Mouse (Mus musculus) forebrain, embryonic 13.5 days (tissue): ENCODE results near the gene Dzip1. TPM values are rescaled to one million over a fixed set of nuclear protein-coding genes. Genes with fewer than 3 reads are reported as not detected.

Source experiments
- ATAC-seq: fragments of 200-750 bp; cut with Nextera tagmentation; 2 replicates; pipeline ENCODE4 v1.8.0; 2017
- H3K27ac ChIP-seq: fragments of 300-500 bp; sonication (generic); 2 replicates; pipeline ENCODE4 v1.5.1; 2015; ENCODE audit warnings: inconsistent platforms, mild to moderate bottlenecking, moderate library complexity
- H3K27me3 ChIP-seq: fragments of 300-500 bp; sonication (generic); 2 replicates; pipeline ENCODE4 v1.6.1; 2015; ENCODE audit warnings: mild to moderate bottlenecking, inconsistent platforms
- H3K36me3 ChIP-seq: fragments of 300-500 bp; sonication (generic); 2 replicates; pipeline ENCODE4 v1.6.1; 2015; ENCODE audit warnings: mild to moderate bottlenecking, inconsistent platforms; ENCODE audit not compliant: poor library complexity, severe bottlenecking
- H3K4me1 ChIP-seq: fragments of 300-500 bp; sonication (generic); 2 replicates; pipeline ENCODE4 v1.6.1; 2015; ENCODE audit warnings: inconsistent platforms
- H3K4me2 ChIP-seq: fragments of 300-500 bp; sonication (generic); 2 replicates; pipeline ENCODE4 v1.6.1; 2015; ENCODE audit warnings: inconsistent platforms, mild to moderate bottlenecking, moderate library complexity
- H3K4me3 ChIP-seq: fragments of 300-500 bp; sonication (generic); 2 replicates; pipeline ENCODE4 v1.5.1; 2015; ENCODE audit warnings: mild to moderate bottlenecking, inconsistent platforms
- H3K9ac ChIP-seq: fragments of 300-500 bp; sonication (generic); 2 replicates; pipeline ENCODE4 v1.6.1; 2015; ENCODE audit warnings: mild to moderate bottlenecking, inconsistent platforms
- H3K9me3 ChIP-seq: fragments of 300-500 bp; sonication (generic); replicated peaks from 2 replicates; pipeline ENCODE4 v1.6.1; 2016; ENCODE audit warnings: inconsistent platforms
- WGBS: fragments of 180-500 bp; shearing (Covaris S2); methylation state at CpG from one replicate; pipeline ENCODE4 v1.1.7; 2015; 5-methylcytosine and 5-hydroxymethylcytosine counted together
- polyA plus RNA-seq: library from polyadenylated mRNA; unstranded; fragments of >200 nt; fragmentation: Nextera tagmentation; extraction: Ambion mirVana; gene quantifications from 2 replicates; pipeline ENCODE4 v1.2.1, GENCODE M21; 2015

The Dzip1 gene
- polyA plus RNA-seq, 1 experiment from 2014 or later, result 27.2 TPM

DNA sequence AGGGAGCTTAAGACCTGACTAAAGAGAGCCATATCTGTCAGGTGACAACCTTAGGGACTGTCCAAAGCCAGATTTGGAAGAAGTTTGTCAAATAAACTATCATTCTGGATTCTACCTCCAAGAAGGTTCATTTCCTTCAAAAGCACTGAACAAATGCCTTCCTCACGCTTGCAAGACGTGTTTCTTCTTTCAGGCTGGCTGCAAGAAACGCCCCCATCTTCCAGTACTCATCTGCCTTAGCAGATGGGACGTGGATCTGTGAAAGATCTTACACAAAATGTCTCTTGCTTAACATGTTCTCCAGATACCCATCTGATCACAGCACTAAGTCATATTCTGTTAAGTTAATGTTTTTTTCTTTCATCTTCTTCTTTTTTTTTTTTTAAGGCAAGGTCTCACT, 35.2 kb downstream of the Dzip1 start:
- WGBS, result 91% methylated on average over 4 of the region's 4 CpGs
- peaks cover 77% of the 10 kb centered on the region for H3K36me3 ChIP-seq
- no peak overlapping the region for H3K27ac ChIP-seq
- no peaks in the 10 kb centered on the region for H3K4me1 ChIP-seq
- no peak overlapping the region for H3K4me2 ChIP-seq
- H3K9me3 ChIP-seq, result no peaks in the 10 kb centered on the region
- no peak overlapping the region for H3K4me3 ChIP-seq
- no peak overlapping the region for H3K9ac ChIP-seq
- no peak for ATAC-seq
- no peaks in the 10 kb centered on the region for H3K27me3 ChIP-seq

- Histone ChIP-seq H3K9me3 (no peaks in the 10 kb centered on the region), H3K36me3 (peaks cover 94% of the 10 kb centered on the region), H3K27ac (no peak overlapping the region), H3K9ac (no peak overlapping the region), H3K4me2 (no peak overlapping the region), H3K4me1 (no peaks in the 10 kb centered on the region), H3K27me3 (no peaks in the 10 kb centered on the region), H3K4me3 (no peak overlapping the region)
- ATAC-seq, result no peak
- WGBS, result 87% methylated on average over 7 of the region's 7 CpGs
These were observed 41.1 kb downstream of the Dzip1 start for GRCm38 (mm10) chr14:118884250-118884556.

DNA sequence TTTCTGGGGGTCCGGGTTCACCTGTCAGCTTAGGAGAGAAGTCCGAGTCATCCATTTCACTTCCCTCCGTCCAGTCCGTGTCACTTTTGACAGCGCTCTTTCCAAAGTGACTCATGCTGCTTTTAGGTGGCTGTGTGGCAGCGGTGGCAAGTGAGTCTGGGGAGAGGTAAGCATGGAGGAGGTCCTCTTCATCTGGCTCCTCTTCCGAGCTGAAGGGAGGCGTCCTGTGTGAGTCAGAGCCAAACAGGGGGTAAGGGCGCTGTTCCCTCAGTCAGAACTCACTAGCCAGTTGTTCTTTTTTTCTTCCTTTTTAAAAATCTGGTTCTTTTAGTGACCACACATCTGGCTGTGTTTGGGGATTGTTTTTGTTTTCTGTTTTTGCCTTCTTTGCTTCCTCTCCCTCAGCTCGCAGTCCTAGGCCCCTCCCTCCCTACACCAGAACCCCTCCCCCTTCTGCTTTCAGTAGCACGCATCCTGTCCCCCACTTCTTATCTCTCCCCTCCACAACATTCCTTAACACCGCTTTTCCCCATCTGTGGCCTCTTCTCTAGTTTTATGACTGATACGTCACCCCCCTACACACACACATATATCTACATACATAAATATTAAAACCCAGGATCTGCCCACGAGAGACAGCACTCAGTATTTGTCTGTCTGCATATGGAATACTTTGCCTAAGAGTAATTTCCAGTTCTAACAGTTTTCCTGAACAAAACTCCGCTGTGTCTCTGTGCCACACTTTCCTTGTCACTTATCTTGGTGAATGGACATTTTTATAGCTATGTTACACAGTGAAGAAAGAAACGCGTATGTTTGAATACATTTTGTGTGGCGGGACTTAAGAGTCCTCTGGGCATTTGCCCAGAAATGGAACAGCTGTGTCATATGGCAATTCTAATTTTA, 41.7 kb downstream of the Dzip1 start:
- no peaks in the 10 kb centered on the region for H3K9me3 ChIP-seq
- ATAC-seq, result no peak
- H3K4me3 ChIP-seq, result no peak overlapping the region
- no peak overlapping the region for H3K27ac ChIP-seq
- H3K4me1 ChIP-seq, result no peaks in the 10 kb centered on the region
- H3K4me2 ChIP-seq, result no peak overlapping the region
- 91% methylated on average over 18 of the region's 18 CpGs for WGBS
- H3K9ac ChIP-seq, result no peak overlapping the region
- H3K27me3 ChIP-seq, result no peaks in the 10 kb centered on the region
- H3K36me3 ChIP-seq, result peaks cover 94% of the 10 kb centered on the region

- Histone ChIP-seq H3K9me3 (no peaks in the 10 kb centered on the region), H3K27ac (no peak overlapping the region), H3K4me3 (no peak overlapping the region), H3K4me1 (no peaks in the 10 kb centered on the region), H3K36me3 (peaks cover 86% of the 10 kb centered on the region), H3K9ac (no peak overlapping the region), H3K27me3 (no peaks in the 10 kb centered on the region), H3K4me2 (no peak overlapping the region)
- WGBS, result 76% methylated on average over 10 of the region's 10 CpGs
- ATAC-seq, result no peak
These were observed 44.6 kb downstream of the Dzip1 start for GRCm38 (mm10) chr14:118880696-118881095.

DNA sequence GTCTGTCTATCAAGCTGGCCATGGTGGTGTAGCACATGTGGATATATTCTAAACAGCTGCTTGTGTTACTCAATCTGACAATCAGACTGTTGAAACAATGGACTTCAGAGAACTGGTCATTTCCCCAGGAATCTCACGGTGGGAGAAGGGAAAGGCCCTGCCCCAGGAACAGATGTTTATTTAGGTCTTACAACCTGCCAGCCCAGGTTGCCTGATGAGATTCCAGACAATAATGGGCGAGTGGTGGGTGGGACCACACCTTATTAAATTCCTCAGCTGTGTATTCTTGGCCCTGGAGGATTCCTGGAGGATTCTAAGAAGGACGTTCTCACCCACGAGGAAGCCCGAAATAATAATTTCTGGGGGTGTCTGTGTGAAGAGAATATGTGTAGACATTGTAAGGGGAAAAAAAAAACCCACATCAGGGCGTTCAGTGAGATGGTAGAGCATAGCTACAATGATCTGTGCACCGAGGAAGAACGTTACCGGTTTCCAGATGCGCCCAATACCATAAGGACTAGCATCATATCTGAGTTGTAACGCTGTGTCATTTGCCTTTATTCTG, 46.8 kb downstream of the Dzip1 start:
- H3K4me2 ChIP-seq, result no peak overlapping the region
- H3K9me3 ChIP-seq, result no peaks in the 10 kb centered on the region
- H3K4me1 ChIP-seq, result no peaks in the 10 kb centered on the region
- no peak overlapping the region for H3K4me3 ChIP-seq
- peaks cover 72% of the 10 kb centered on the region for H3K36me3 ChIP-seq
- H3K27me3 ChIP-seq, result no peaks in the 10 kb centered on the region
- H3K27ac ChIP-seq, result no peak overlapping the region
- no peak overlapping the region for H3K9ac ChIP-seq
- 88% methylated on average over 11 of the region's 11 CpGs for WGBS
- no peak for ATAC-seq

DNA sequence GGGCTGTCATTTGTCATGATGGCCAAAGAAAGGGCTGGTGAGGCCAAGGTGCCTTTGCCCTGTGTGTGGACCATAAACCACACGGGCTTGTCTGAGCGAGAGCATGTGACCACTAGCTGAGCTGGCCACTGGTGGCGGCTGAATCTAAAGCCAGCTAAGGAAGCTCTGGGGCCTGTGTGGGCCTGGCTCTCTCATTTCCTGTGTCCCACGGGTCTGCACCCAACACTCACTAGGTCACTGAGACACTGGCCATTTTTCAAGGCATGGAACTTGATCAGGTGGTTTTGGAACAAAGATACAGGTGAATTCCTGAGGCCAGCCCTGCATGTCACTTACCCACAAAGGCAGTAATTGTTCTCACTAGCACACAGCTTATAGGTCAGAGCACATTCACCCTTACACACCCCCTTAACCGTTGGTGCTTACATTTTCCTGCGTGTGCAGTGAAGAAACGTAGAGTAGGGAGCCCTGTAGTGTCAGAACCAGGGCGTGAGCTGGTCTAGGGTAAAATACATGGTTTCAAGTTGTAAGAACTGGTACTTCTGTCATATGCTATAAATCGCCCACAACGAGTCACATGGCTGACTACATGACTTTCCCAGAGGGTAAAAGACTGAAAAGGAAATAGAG, 50.4 kb downstream of the Dzip1 start:
- Histone ChIP-seq H3K9me3 (no peaks in the 10 kb centered on the region), H3K9ac (no peak overlapping the region), H3K4me1 (no peaks in the 10 kb centered on the region), H3K4me3 (no peak overlapping the region), H3K36me3 (peaks cover 48% of the 10 kb centered on the region), H3K27me3 (no peaks in the 10 kb centered on the region), H3K4me2 (no peak overlapping the region), H3K27ac (no peak overlapping the region)
- no peak for ATAC-seq
- 83% methylated on average over 10 of the region's 10 CpGs for WGBS

DNA sequence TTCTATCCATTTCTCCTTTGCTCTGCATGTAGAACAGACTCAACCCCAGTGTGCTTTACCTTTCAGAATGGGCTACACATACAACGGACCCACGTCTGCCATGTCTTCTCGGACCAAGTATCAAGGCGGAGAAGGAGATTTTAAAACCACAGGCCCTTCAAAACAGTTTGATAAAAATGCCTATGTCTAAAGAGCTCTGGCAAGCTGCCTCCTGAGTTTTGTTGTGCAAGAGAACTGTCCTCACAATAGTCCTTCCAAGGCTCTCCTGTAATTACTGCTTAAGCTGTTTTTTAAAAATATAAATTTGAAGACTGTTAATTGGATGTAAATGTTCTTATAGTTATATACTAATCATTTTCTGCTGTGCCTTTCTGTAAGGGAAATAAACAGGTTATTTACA, 51.1 kb downstream of the Dzip1 start:
- WGBS, result 95% methylated on average over 4 of the region's 4 CpGs
- Histone ChIP-seq H3K4me1 (no peaks in the 10 kb centered on the region; the same call in 1 of the 2 replicates), H3K9ac (no peak overlapping the region), H3K27ac (no peak overlapping the region), H3K27me3 (no peaks in the 10 kb centered on the region), H3K36me3 (peaks cover 40% of the 10 kb centered on the region), H3K4me2 (no peak overlapping the region), H3K9me3 (no peaks in the 10 kb centered on the region), H3K4me3 (no peak overlapping the region)
- ATAC-seq, result no peak

DNA sequence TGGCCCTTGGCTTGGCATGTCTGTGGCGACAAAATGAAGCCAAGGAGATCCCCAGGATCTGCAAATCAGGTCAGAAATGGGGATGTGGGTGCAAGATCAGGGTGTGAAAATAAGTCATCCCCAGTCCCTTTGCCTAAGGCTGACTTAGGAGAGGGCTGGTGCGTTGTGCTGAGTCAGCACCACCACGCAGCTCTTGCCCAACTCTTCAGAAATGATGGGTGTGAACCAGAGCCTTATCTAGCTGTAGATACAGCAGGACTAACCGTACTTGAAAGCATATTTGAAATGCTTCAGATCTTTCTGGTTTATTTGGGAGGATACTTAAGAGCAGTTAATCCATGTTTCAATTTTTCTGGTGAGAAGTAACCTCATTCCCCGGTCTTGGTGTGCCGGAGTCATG, 55.5 kb downstream of the Dzip1 start:
- WGBS, result 95% methylated on average over 6 of the region's 6 CpGs
- Histone ChIP-seq H3K9me3 (no peaks in the 10 kb centered on the region), H3K27ac (no peak overlapping the region), H3K4me2 (no peak overlapping the region), H3K4me3 (no peak overlapping the region), H3K27me3 (no peaks in the 10 kb centered on the region), H3K4me1 (peaks cover 19% of the 10 kb centered on the region), H3K36me3 (peaks cover 9% of the 10 kb centered on the region), H3K9ac (no peak overlapping the region)
- no peak for ATAC-seq

GRCm38 (mm10) chr14:118868102-118868724, 57.0 kb downstream of the Dzip1 start:
- no peaks in the 10 kb centered on the region for H3K27me3 ChIP-seq
- no peak overlapping the region for H3K9ac ChIP-seq
- H3K36me3 ChIP-seq, result 0 out of 2 replicates have a peak, but pooled peaks cover 5% of the 10 kb centered on the region
- H3K4me2 ChIP-seq, result no peak overlapping the region
- 69% methylated on average over 13 of the region's 13 CpGs for WGBS
- no peak overlapping the region for H3K27ac ChIP-seq
- no peaks in the 10 kb centered on the region for H3K9me3 ChIP-seq
- ATAC-seq, result peak; percentile 80
- peaks cover 19% of the 10 kb centered on the region for H3K4me1 ChIP-seq
- H3K4me3 ChIP-seq, result no peak overlapping the region

GRCm38 (mm10) chr14:118867366-118867765, 57.9 kb downstream of the Dzip1 start:
- Histone ChIP-seq H3K36me3 (no peaks in the 10 kb centered on the region), H3K4me3 (no peak overlapping the region), H3K4me2 (no peak overlapping the region), H3K4me1 (peaks cover 19% of the 10 kb centered on the region), H3K27ac (no peak overlapping the region), H3K9me3 (no peaks in the 10 kb centered on the region), H3K27me3 (no peaks in the 10 kb centered on the region), H3K9ac (no peak overlapping the region)
- 39% methylated on average over 6 of the region's 6 CpGs for WGBS
- ATAC-seq, result no peak

DNA sequence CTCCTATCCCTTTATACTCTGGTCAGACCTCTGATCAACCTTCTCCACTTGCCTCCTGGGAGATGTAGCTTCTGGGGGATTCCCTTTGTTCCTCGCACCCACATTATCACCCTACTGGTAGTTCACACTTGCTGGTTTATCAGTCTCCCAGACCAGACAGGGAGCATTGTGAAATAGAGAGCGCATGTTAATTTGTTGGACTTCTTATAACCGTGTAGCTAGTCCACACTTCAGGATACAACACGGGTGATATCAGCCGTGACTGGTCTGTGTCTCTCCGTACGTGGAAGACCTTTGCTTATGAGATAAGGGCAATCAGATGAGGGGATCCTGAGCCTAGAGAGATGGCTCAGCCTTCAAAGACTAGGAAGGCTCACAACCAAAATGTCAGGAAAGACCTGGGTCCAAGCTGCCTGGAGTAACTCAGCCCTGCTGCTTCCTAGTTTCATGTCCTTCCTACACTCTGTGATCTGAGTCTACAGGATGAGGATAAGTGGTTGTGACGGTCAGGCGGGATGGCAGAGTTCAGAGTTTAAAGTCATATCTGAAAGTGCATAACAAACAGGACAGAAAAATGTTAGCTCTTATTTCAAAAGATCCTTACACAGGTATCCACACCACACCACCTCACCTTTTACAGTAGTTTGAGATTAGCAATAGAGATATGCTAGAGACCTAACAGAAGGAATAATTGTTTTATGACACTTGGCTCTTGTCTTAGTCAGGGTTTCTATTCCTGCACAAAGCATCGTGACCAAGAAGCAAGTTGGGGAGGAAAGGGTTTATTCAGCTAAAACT, 59.0 kb downstream of the Dzip1 start:
- Histone ChIP-seq H3K36me3 (no peaks in the 10 kb centered on the region), H3K4me1 (peaks cover 19% of the 10 kb centered on the region), H3K4me2 (no peak overlapping the region), H3K9ac (no peak overlapping the region), H3K9me3 (no peaks in the 10 kb centered on the region), H3K27me3 (no peaks in the 10 kb centered on the region), H3K4me3 (no peak overlapping the region), H3K27ac (no peak overlapping the region)
- 93% methylated on average over 10 of the region's 10 CpGs for WGBS
- ATAC-seq, result no peak
